Comparison of ENCODE assay signal across 24 mouse cellular contexts in the genomic region with DNA sequence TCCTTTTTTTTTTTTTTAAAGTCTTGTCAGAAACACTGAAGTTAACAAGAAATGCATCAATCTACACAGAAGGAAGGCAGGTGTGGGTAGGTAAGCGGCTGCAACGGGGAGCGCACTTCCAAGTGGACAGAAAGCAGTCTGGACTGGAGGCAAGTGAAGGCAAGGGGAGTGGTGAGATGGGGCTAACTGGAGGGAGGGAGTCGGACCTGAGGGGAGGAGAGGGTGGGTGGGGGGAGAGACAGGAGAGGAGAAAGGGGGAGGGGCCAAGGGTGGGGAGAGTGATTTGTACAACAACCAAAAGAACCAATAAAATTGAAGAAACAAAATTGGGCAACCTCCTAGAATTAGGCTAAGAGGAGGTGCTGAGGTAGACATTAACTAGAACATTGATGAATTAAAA. TPM values are rescaled to one million over a fixed set of nuclear protein-coding genes. Genes with fewer than 3 reads are reported as not detected.
DNase-seq lines count a peak whose midpoint lies in the region; ATAC-seq lines count a peak whose summit lies in the region.
"Had no signal": no experiment of that assay in that cellular context is flagged by ENCODE, and none has a peak within 500 bp of the region (broad histone marks: within the 10 kb centered on the region; RNA-seq: fewer than 3 reads in every experiment).

No protein-coding gene starts in this region.

- no peak overlapping the region for H3K4me3 ChIP-seq in forebrain, embryonic 11.5 days (ENCODE audit: low read depth, low read length)
- no peak overlapping the region for H3K4me3 ChIP-seq in forebrain, embryonic 16.5 days (replicated peaks; ENCODE audit: low read length)
- no peak overlapping the region for H3K4me3 ChIP-seq in intestine, embryonic 14.5 days (ENCODE audit: low read depth, low read length)
- H3K4me3 ChIP-seq in intestine, embryonic 16.5 days (ENCODE audit: low read length) = no peak overlapping the region
- no peak overlapping the region for H3K4me3 ChIP-seq in midbrain, embryonic 11.5 days (ENCODE audit: low read depth, low read length)
- no peak overlapping the region for H3K4me3 ChIP-seq in midbrain, embryonic 16.5 days (ENCODE audit: low read depth, low read length)
- H3K4me3 ChIP-seq: embryonic facial prominence, embryonic 13.5 days; embryonic facial prominence, embryonic 15.5 days; erythroblast, embryonic 14.5 days; forebrain, embryonic 12.5 days; forebrain, embryonic 15.5 days had no signal

- no peak overlapping the region for H3K9ac ChIP-seq in forebrain, embryonic 11.5 days (ENCODE audit: low read length)
- no peak overlapping the region for H3K9ac ChIP-seq in forebrain, embryonic 16.5 days (replicated peaks; ENCODE audit: low read depth, low read length)
- H3K9ac ChIP-seq in intestine, embryonic 14.5 days (ENCODE audit: low read length) = no peak overlapping the region
- H3K9ac ChIP-seq in intestine, embryonic 16.5 days (ENCODE audit: low read depth, low read length) = no peak overlapping the region
- no peak overlapping the region for H3K9ac ChIP-seq in midbrain, embryonic 11.5 days (ENCODE audit: low read length)
- no peak overlapping the region for H3K9ac ChIP-seq in midbrain, embryonic 16.5 days (ENCODE audit: low read depth, low read length)
- H3K9ac ChIP-seq: embryonic facial prominence, embryonic 13.5 days; embryonic facial prominence, embryonic 15.5 days; forebrain, embryonic 12.5 days; forebrain, embryonic 15.5 days had no signal

- 28% methylated on average over 4 of the region's 4 CpGs for WGBS in forebrain, embryonic 11.5 days
- 29% methylated on average over 4 of the region's 4 CpGs for WGBS in forebrain, embryonic 16.5 days
- 55% methylated on average over 4 of the region's 4 CpGs for WGBS in intestine, embryonic 14.5 days
- WGBS in intestine, embryonic 16.5 days = 55% methylated on average over 4 of the region's 4 CpGs
- WGBS in midbrain, embryonic 11.5 days = 25% methylated on average over 4 of the region's 4 CpGs
- WGBS in midbrain, embryonic 16.5 days = 33% methylated on average over 4 of the region's 4 CpGs

- H3K9me3 ChIP-seq in forebrain, embryonic 11.5 days (ENCODE audit: control insufficient read depth, low read length) = no peaks in the 10 kb centered on the region
- no peaks in the 10 kb centered on the region for H3K9me3 ChIP-seq in forebrain, embryonic 16.5 days (ENCODE audit: control insufficient read depth, low read length)
- H3K9me3 ChIP-seq in intestine, embryonic 14.5 days (ENCODE audit: control insufficient read depth, low read length) = no peaks in the 10 kb centered on the region
- no peaks in the 10 kb centered on the region for H3K9me3 ChIP-seq in intestine, embryonic 16.5 days (ENCODE audit: control insufficient read depth, low read length)
- no peaks in the 10 kb centered on the region for H3K9me3 ChIP-seq in midbrain, embryonic 11.5 days (ENCODE audit: control insufficient read depth, low read length)
- no peaks in the 10 kb centered on the region for H3K9me3 ChIP-seq in midbrain, embryonic 16.5 days (replicated peaks; ENCODE audit: control insufficient read depth, low read length, poor library complexity, severe bottlenecking)
- H3K9me3 ChIP-seq: embryonic facial prominence, embryonic 13.5 days; embryonic facial prominence, embryonic 15.5 days; forebrain, embryonic 12.5 days; forebrain, embryonic 15.5 days had no signal

- peaks cover 34% of the 10 kb centered on the region for H3K4me1 ChIP-seq in forebrain, embryonic 11.5 days (replicated peaks; ENCODE audit: control insufficient read depth, insufficient read depth, low read length)
- peaks cover 24% of the 10 kb centered on the region for H3K4me1 ChIP-seq in forebrain, embryonic 16.5 days (replicated peaks; ENCODE audit: control insufficient read depth, insufficient read depth, low read length)
- peaks cover 14% of the 10 kb centered on the region for H3K4me1 ChIP-seq in intestine, embryonic 14.5 days (replicated peaks; ENCODE audit: control insufficient read depth, insufficient read depth, low read length)
- H3K4me1 ChIP-seq in intestine, embryonic 16.5 days (ENCODE audit: control insufficient read depth, insufficient read depth, low read length) = peaks cover 22% of the 10 kb centered on the region
- H3K4me1 ChIP-seq in midbrain, embryonic 11.5 days (ENCODE audit: control insufficient read depth, insufficient read depth, low read length) = peaks cover 77% of the 10 kb centered on the region
- H3K4me1 ChIP-seq in midbrain, embryonic 16.5 days (ENCODE audit: control insufficient read depth, insufficient read depth, low read length) = peaks cover 11% of the 10 kb centered on the region

- ATAC-seq in forebrain, embryonic 11.5 days (replicated peaks; ENCODE audit: low FRiP score) = no peak
- ATAC-seq in forebrain, embryonic 16.5 days = no peak
- no peak for ATAC-seq in intestine, embryonic 14.5 days (replicated peaks; ENCODE audit: low FRiP score, low TSS enrichment, low read depth)
- no peak for ATAC-seq in intestine, embryonic 16.5 days
- no peak for ATAC-seq in midbrain, embryonic 11.5 days (ENCODE audit: low FRiP score)
- no peak for ATAC-seq in midbrain, embryonic 16.5 days
- ATAC-seq: forebrain, embryonic 15.5 days had no signal

- no peaks in the 10 kb centered on the region for H3K36me3 ChIP-seq in forebrain, embryonic 11.5 days (ENCODE audit: control insufficient read depth, insufficient read depth, low read length)
- H3K36me3 ChIP-seq in forebrain, embryonic 16.5 days (ENCODE audit: control insufficient read depth, insufficient read depth) = no peaks in the 10 kb centered on the region
- H3K36me3 ChIP-seq in intestine, embryonic 14.5 days (ENCODE audit: control insufficient read depth, insufficient read depth, low read length) = no peaks in the 10 kb centered on the region
- H3K36me3 ChIP-seq in intestine, embryonic 16.5 days (ENCODE audit: control insufficient read depth, insufficient read depth, low read length) = no peaks in the 10 kb centered on the region
- no peaks in the 10 kb centered on the region for H3K36me3 ChIP-seq in midbrain, embryonic 11.5 days (ENCODE audit: control insufficient read depth, insufficient read depth, low read length)
- H3K36me3 ChIP-seq in midbrain, embryonic 16.5 days (ENCODE audit: control insufficient read depth, insufficient read depth, low read length) = no peaks in the 10 kb centered on the region
- H3K36me3 ChIP-seq: embryonic facial prominence, embryonic 13.5 days; embryonic facial prominence, embryonic 15.5 days; forebrain, embryonic 12.5 days; forebrain, embryonic 15.5 days had no signal

- no peaks in the 10 kb centered on the region; the same call in 1 of the 2 replicates for H3K27me3 ChIP-seq in forebrain, embryonic 11.5 days (ENCODE audit: control insufficient read depth, insufficient read depth, low read length)
- peaks cover 14% of the 10 kb centered on the region for H3K27me3 ChIP-seq in forebrain, embryonic 16.5 days (replicated peaks; ENCODE audit: control insufficient read depth, insufficient read depth, low read length)
- peaks cover 3% of the 10 kb centered on the region for H3K27me3 ChIP-seq in intestine, embryonic 14.5 days (replicated peaks; ENCODE audit: control insufficient read depth, insufficient read depth, low read length)
- 0 out of 2 replicates have a peak, but pooled peaks cover 2% of the 10 kb centered on the region for H3K27me3 ChIP-seq in intestine, embryonic 16.5 days (replicated peaks; ENCODE audit: control insufficient read depth, insufficient read depth, low read length)
- H3K27me3 ChIP-seq in midbrain, embryonic 11.5 days (ENCODE audit: control insufficient read depth, insufficient read depth, low read length) = no peaks in the 10 kb centered on the region
- H3K27me3 ChIP-seq in midbrain, embryonic 16.5 days (ENCODE audit: control insufficient read depth, insufficient read depth, low read depth, low read length) = no peaks in the 10 kb centered on the region

- H3K27ac ChIP-seq in forebrain, embryonic 11.5 days (ENCODE audit: low read depth, low read length) = no peak overlapping the region
- no peak overlapping the region for H3K27ac ChIP-seq in forebrain, embryonic 16.5 days (ENCODE audit: low read length)
- no peak overlapping the region for H3K27ac ChIP-seq in intestine, embryonic 14.5 days (ENCODE audit: low read depth)
- H3K27ac ChIP-seq in intestine, embryonic 16.5 days (ENCODE audit: low read length) = no peak overlapping the region
- H3K27ac ChIP-seq in midbrain, embryonic 11.5 days (ENCODE audit: low read depth, low read length) = no peak overlapping the region
- H3K27ac ChIP-seq in midbrain, embryonic 16.5 days (ENCODE audit: low read length) = no peak overlapping the region
- H3K27ac ChIP-seq: embryonic facial prominence, embryonic 13.5 days; embryonic facial prominence, embryonic 15.5 days; forebrain, embryonic 12.5 days; forebrain, embryonic 15.5 days had no signal

- peak; percentile 50 for DNase-seq in forebrain, embryonic 11.5 days (ENCODE audit: low spot score)
- DNase-seq in intestine, embryonic 14.5 days (ENCODE audit: low spot score) = peak; percentile 23
- DNase-seq in midbrain, embryonic 11.5 days (ENCODE audit: low spot score, missing footprints) = peak; percentile 80
- DNase-seq in urinary bladder, adult 2 months (ENCODE audit: low spot score) = peak; percentile 3
- DNase-seq in urinary bladder, postnatal 14 days (ENCODE audit: low spot score) = no peak
- DNase-seq: adrenal gland, adult 2 months; adrenal gland, postnatal 10 days; adrenal gland, postnatal 25 days; cerebellum, adult 11 months; cerebellum, adult 18-20 months; cerebellum, adult 8-10 months; cerebellum, adult 9-11 months; cerebellum, postnatal 14 days; cerebellum, postnatal 36 days; embryo, embryonic 11 days had no signal

- H3K4me2 ChIP-seq in forebrain, embryonic 11.5 days (ENCODE audit: low read depth, low read length, severe bottlenecking) = no peak overlapping the region
- H3K4me2 ChIP-seq in forebrain, embryonic 16.5 days (ENCODE audit: low read length) = no peak overlapping the region
- no peak overlapping the region for H3K4me2 ChIP-seq in intestine, embryonic 14.5 days (ENCODE audit: low read length)
- H3K4me2 ChIP-seq in intestine, embryonic 16.5 days (ENCODE audit: low read depth, low read length) = no peak overlapping the region
- no peak overlapping the region for H3K4me2 ChIP-seq in midbrain, embryonic 11.5 days
- no peak overlapping the region for H3K4me2 ChIP-seq in midbrain, embryonic 16.5 days (ENCODE audit: low read length)
- H3K4me2 ChIP-seq: embryonic facial prominence, embryonic 13.5 days; embryonic facial prominence, embryonic 15.5 days; forebrain, embryonic 12.5 days; forebrain, embryonic 15.5 days had no signal

RNA-seq across cellular contexts. Expression of gene Nnmt, which starts 47.1 kb away (rescaled TPM):
- 1.1 and 1.9 TPM in 2 replicates for polyA plus RNA-seq in forebrain, embryonic 11.5 days (2014; fragmentation: Nextera tagmentation; extraction: Ambion mirVana)
- 1.2 and 1.4 TPM in 2 replicates for polyA plus RNA-seq in forebrain, embryonic 16.5 days (2015; fragmentation: Nextera tagmentation; extraction: Ambion mirVana)
- polyA plus RNA-seq in intestine, embryonic 14.5 days (2014; fragmentation: Nextera tagmentation; extraction: Ambion mirVana) = 2.3 and 2.7 TPM in 2 replicates
- 2.9 and 4.0 TPM in 2 replicates for polyA plus RNA-seq in intestine, embryonic 16.5 days (2015; fragmentation: Nextera tagmentation; extraction: Ambion mirVana)
- polyA plus RNA-seq in midbrain, embryonic 11.5 days (2014; fragmentation: Nextera tagmentation; extraction: Ambion mirVana) = 0.94 and 1.2 TPM in 2 replicates
- 2.4 and 2.9 TPM in 2 replicates for polyA plus RNA-seq in midbrain, embryonic 16.5 days (2015; fragmentation: Nextera tagmentation; extraction: Ambion mirVana)
- polyA plus RNA-seq in urinary bladder, adult 2 months (2012; rRNA removed) = 5.0 and 8.2 TPM in 2 replicates
- polyA plus RNA-seq: C2C12; erythroblast, embryonic 14.5 days had no signal
